Mouse (Mus musculus) ovary, postnatal 36 days (tissue): ENCODE results near the gene Nucks1.
A peak's percentile ranks its signal among the peaks of the same experiment; 100 is the strongest.

ENCODE experiments used
- DNase-seq: peaks from one replicate; pipeline ENCODE4 v3.0.0; 2022; ENCODE audit warnings: low spot score, mixed read lengths

Nucks1 gene

GRCm38 (mm10) chr1:131919052-131919451, 8.7 kb downstream of the Nucks1 start:
- DNase-seq: no peak

- no peak for DNase-seq
Measured at GRCm38 (mm10) chr1:131922100-131922499, 11.8 kb downstream of the Nucks1 start.

GRCm38 (mm10) chr1:131933471-131933870, 23.1 kb downstream of the Nucks1 start:
- DNase-seq: no peak

GRCm38 (mm10) chr1:131937659-131938305, 27.4 kb downstream of the Nucks1 start:
- DNase-seq: peak; percentile 59

GRCm38 (mm10) chr1:131938811-131939210, 28.5 kb downstream of the Nucks1 start:
- DNase-seq: no peak

- no peak for DNase-seq
Measured at GRCm38 (mm10) chr1:131940711-131941244, 30.4 kb downstream of the Nucks1 start.

GRCm38 (mm10) chr1:131941501-131941900, 31.2 kb downstream of the Nucks1 start:
- DNase-seq: no peak

GRCm38 (mm10) chr1:131942621-131943590, 32.6 kb downstream of the Nucks1 start:
- no peak for DNase-seq

- no peak for DNase-seq
Measured at GRCm38 (mm10) chr1:131945674-131946440, 35.5 kb downstream of the Nucks1 start.

GRCm38 (mm10) chr1:131946462-131947215, 36.3 kb downstream of the Nucks1 start:
- DNase-seq: no peak

- no peak for DNase-seq
Measured at GRCm38 (mm10) chr1:131947997-131948525, 37.7 kb downstream of the Nucks1 start.

GRCm38 (mm10) chr1:131954242-131954865, 44.0 kb downstream of the Nucks1 start:
- DNase-seq: no peak

- DNase-seq: no peak
Measured at GRCm38 (mm10) chr1:131955131-131955757, 44.9 kb downstream of the Nucks1 start.

- DNase-seq: no peak
Measured at GRCm38 (mm10) chr1:131957416-131957815, 47.1 kb downstream of the Nucks1 start.

GRCm38 (mm10) chr1:131961004-131961403, 50.7 kb downstream of the Nucks1 start:
- no peak for DNase-seq

GRCm38 (mm10) chr1:131962606-131963084, 52.3 kb downstream of the Nucks1 start, which contains the start of gene Slc45a3:
Gene Slc45a3 (plus strand): TSS chr1:131962967.
- peak; percentile 63 for DNase-seq

GRCm38 (mm10) chr1:131963085-131963951, 53.0 kb downstream of the Nucks1 start:
- no peak for DNase-seq

- DNase-seq: no peak
Measured at GRCm38 (mm10) chr1:131964100-131964499, 53.8 kb downstream of the Nucks1 start.

- no peak for DNase-seq
Measured at GRCm38 (mm10) chr1:131964580-131964979, 54.2 kb downstream of the Nucks1 start.
